Mouse (Mus musculus) heart, adult 2 months (tissue): Measurements from ENCODE around the gene Prpf3.

Source experiments
- CTCF ChIP-seq: fragments of 200-600 bp; IDR thresholded peaks from 2 replicates; pipeline ENCODE4 v1.8.1; 2022; ENCODE audit warnings: antibody characterized with exemption, mild to moderate bottlenecking, moderate library complexity
- EP300 ChIP-seq: fragments of 200-500 bp; IDR thresholded peaks from 2 replicates; pipeline ENCODE4 v1.6.1; 2011; ENCODE audit warnings: low read depth, low read length, control low read depth; ENCODE audit not compliant: insufficient read depth
- POLR2A ChIP-seq: fragments of 200-500 bp; IDR thresholded peaks from 2 replicates; pipeline ENCODE4 v1.6.1; 2011; ENCODE audit warnings: mild to moderate bottlenecking, low read depth, low read length, control low read depth; ENCODE audit not compliant: insufficient read depth

- TF ChIP-seq CTCF (no peak), POLR2A (no peak), EP300 (no peak)
These were observed 11.7 kb upstream of the Prpf3 start for GRCm38 (mm10) chr3:95867408-95867807.
